Mouse (Mus musculus) embryonic stem cell, embryonic (primary cell): ENCODE data around the gene Tnfaip8l2.

Source experiments
- CTCF ChIA-PET, 4 experiments: fragments of 300-600 bp in 2 of 4; fragments of 350-600 bp in 2 of 4; sonication (Branson Sonifier 250); formaldehyde crosslinking; loops; one replicate each; lab custom pipeline; 2022; ENCODE audit warnings: inconsistent platforms in 2 of 4; lab: Charles Lee
- POLR2A ChIA-PET, 4 experiments: fragments of 300-600 bp in 2 of 4; fragments of 350-600 bp in 2 of 4; sonication (Branson Sonifier 250); formaldehyde crosslinking; loops; one replicate each; lab custom pipeline; 2022; ENCODE audit warnings: antibody characterized with exemption in 4 of 4, inconsistent platforms in 1 of 4; lab: Charles Lee

The Tnfaip8l2 gene

DNA sequence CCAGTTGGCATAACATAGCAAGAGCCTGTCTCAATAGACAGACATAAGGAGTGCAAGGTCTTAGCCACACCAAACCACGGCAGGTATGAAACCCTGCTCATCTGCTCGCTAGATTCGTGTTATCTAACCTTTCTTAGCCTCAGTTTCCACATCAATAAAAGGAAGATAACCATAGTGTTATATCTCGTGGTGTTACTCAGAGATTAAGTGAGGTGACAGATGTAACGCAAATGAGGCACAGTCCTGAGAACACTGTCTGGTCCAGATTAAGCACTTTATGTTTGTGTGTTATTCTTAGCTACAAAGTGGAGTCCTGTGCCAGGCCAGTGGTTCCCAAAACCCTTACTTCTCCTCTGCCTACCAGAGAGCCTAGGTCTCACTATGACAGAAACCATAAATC, 22.7 kb upstream of the Tnfaip8l2 start:
- ChIA-PET CTCF (interaction anchor here (0.6 to 2.9 kb wide), 11 partner anchors 9 to 146 kb away, joined by 3 to 16 read pairs (median 3); partner anchors contain the start of gene Gabpb2 (in 1 of the 4)), POLR2A (interaction anchor here in 3 of 4 experiments (0.6 to 7.5 kb wide), 29 partner anchors 8 to 1524 kb away, joined by 3 to 107 read pairs (median 4); partner anchors contain the start of genes Mllt11 (in 2 of the 3), Gm128 (in 1 of the 3), Pip5k1a (in 1 of the 3) and Psmd4 (in 1 of the 3))

- ChIA-PET CTCF (interaction anchor here (0.6 to 2.9 kb wide), 14 partner anchors 9 to 110 kb away, joined by 3 to 16 read pairs (median 4); partner anchors contain the start of genes Gabpb2 (in 1 of the 4) and Tnfaip8l2 (in 1 of the 4)), POLR2A (interaction anchor here in 3 of 4 experiments (0.6 to 7.5 kb wide), 30 partner anchors 9 to 191 kb away, joined by 3 to 107 read pairs (median 4); partner anchors contain the start of genes Mllt11 (in 2 of the 3), Gabpb2 (in 1 of the 3), Gm128 (in 1 of the 3) and Pip5k1a (in 1 of the 3))
Observed at GRCm38 (mm10) chr3:95164256-95164550, 22.0 kb upstream of the Tnfaip8l2 start.

DNA sequence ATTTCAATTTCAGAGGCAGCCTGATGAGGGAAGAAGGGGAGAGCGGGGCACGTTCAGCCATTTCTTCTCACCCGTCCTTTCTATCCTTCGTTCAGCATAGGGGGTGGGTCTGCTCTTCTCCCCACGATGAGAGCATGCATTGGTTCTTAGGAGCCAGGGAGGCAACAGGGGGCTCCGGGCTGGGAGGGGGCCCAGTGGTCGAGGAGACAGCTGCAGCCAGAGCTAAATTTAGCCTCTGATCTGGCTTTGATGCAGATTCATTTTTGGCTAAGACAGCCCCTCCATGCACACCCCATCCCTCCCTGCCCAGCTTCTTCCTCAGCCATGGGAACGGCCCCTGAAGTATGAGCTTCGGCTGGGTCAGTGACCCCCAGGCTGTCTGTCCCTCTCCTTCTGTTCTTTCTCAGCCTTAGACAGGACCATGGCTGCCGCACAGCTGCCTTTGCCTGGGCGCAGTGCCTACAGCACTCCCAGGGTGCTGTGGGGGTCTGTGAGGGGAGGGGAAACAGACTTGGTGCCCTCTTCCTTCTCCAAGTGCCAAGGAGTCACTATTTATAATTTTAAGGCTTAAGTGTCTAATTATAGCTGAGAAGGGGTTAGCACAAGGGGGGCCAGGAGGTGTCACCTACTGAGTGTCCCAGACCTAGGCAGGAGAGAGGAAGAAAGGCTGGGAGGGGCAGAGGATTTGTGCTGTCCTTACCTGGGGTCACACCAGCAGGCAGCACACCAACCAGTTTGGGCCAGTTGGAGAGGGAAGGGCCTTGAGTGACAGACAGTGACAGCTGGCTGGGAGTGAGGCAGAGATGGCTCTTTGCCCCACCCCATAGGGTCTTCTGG, 21.5 kb upstream of the Tnfaip8l2 start:
- CTCF ChIA-PET, result interaction anchor here (0.6 to 2.9 kb wide), 15 partner anchors 9 to 111 kb away, joined by 3 to 16 read pairs (median 5); partner anchors contain the start of genes Tnfaip8l2 (in 2 of the 4) and Gabpb2 (in 1 of the 4)
- POLR2A ChIA-PET, result interaction anchor here (0.6 to 7.5 kb wide), 35 partner anchors 8 to 147 kb away, joined by 3 to 107 read pairs (median 4); partner anchors contain the start of genes Mllt11 (in 2 of the 4), Cdc42se1 (in 1 of the 4), Gabpb2 (in 1 of the 4) and Gm128 (in 1 of the 4)

DNA sequence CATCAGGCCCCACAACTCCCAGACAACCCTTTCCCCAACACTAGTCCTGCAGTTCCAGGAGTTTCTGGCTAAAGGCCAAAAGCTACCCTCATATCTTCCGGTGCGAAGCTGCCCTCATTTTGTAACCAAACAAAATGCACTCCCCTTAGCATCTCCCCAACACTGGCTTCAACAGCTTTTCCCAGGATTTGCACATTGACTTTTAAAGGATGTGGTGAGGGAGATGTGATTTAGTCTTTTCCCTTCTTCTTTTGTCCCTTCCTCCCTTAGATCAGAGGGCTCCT, 20.1 kb upstream of the Tnfaip8l2 start:
- POLR2A ChIA-PET, result interaction anchor here (0.6 to 7.5 kb wide), 33 partner anchors 9 to 490 kb away, joined by 3 to 107 read pairs (median 5); partner anchors contain the start of genes Gabpb2 (in 2 of the 4), Mllt11 (in 2 of the 4), Zfp687 (in 2 of the 4) and Pi4kb (in 1 of the 4)
- CTCF ChIA-PET, result interaction anchor here (0.6 to 2.9 kb wide), 13 partner anchors 9 to 166 kb away, joined by 3 to 13 read pairs (median 3); partner anchors contain the start of genes Tnfaip8l2 (in 2 of the 4), Gabpb2 (in 1 of the 4) and Tmod4 (in 1 of the 4)

GRCm38 (mm10) chr3:95161618-95162344, 19.6 kb upstream of the Tnfaip8l2 start:
- ChIA-PET POLR2A (interaction anchor here (0.5 to 7.5 kb wide), 38 partner anchors 9 to 490 kb away, joined by 3 to 107 read pairs (median 5); partner anchors contain the start of genes Gabpb2 (in 2 of the 4), Zfp687 (in 2 of the 4), Mllt11 (in 1 of the 4) and Pi4kb (in 1 of the 4)), CTCF (interaction anchor here in 3 of 4 experiments (0.6 to 2.9 kb wide), 11 partner anchors 9 to 165 kb away, joined by 3 to 13 read pairs (median 3); partner anchors contain the start of genes Gabpb2 (in 1 of the 3), Tmod4 (in 1 of the 3) and Tnfaip8l2 (in 1 of the 3))

DNA sequence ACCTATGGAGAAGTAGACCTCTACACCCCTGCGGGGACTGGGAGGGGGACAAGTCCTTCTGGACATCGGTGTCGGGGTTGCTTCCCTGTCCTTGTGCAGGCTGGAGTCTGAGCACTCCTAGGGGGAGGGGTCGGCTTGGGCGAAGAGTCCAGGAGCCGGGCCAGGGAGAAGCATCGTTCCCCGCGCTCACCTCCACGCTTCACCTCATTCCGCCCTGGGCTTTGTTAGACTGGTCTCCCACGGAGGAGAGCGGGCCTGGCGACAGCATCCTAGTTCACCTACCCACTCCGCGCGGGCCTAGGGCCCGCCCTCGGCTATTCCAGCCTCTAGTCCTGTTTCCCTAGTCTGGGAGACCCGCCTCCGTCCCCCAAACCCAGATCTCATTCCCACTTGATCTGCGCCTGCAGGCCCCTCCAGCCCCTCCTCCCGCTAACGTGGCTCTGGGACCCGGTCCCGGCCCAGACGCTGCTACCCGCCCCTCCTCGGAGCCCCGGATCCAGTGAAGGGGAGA, 18.9 kb upstream of the Tnfaip8l2 start:
- CTCF ChIA-PET, result interaction anchor here in 3 of 4 experiments (1.1 to 2.9 kb wide), 9 partner anchors 9 to 108 kb away, joined by 3 to 8 read pairs (median 5); partner anchors contain the start of genes Gabpb2 (in 1 of the 3) and Tnfaip8l2 (in 1 of the 3)
- POLR2A ChIA-PET, result interaction anchor here (0.5 to 7.5 kb wide), 33 partner anchors 10 to 464 kb away, joined by 3 to 107 read pairs (median 4); partner anchors contain the start of genes Tnfaip8l2 (in 3 of the 4), Gabpb2 (in 2 of the 4), Ensa (in 1 of the 4) and Prune1 (in 1 of the 4)

DNA sequence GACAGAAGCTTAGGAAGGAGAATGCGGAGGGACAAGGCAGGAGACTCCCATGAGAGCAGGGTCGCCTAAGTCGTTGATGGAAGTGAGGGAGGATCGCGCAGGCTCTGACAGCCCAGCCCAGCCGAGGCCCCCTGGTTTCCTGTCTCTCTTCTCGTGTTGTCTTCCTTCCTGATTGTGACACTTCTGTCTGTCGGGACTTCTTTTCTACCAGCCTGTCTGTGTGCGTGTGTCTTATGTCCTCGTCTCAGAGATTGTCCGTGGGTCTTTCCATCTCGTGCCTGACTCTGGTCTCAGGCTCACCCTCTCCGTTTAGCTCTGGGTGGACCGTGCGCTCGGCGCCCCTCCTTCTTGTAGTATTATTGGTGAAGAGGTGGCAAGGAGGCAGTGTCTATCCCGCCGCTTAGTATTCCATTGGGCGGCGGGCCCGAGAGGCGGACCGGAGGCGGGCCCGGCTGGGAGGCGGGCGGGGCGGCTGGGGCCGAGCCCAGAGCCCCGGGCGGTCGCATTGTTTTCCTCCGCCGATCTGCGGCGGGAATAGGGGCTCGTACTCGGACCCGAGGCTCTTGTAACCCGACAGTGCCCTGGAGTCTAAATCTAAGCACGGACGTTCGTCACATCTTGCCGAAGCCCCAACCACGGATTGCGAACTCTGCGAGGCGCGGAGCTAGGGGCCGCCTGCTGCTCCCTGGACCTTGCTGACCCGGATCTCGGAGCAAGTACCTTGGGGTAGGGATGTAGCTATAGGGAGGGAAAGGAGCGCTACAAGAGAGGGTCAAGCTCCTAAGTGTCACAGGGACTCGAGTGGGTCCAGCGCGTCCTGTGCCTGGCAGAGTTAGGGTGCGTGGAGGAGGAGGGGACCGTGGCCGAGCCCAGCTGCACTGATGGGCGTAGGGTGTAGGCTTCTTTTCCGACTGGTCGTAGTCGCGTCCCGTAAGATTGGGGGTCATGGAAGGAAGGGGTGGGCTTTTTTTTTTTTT, 18.1 kb upstream of the Tnfaip8l2 start, which contains the start of gene Sema6c:
Gene Sema6c (plus strand): TSS at position 471 of the 977 bp plus-strand sequence.
- POLR2A ChIA-PET, result interaction anchor here in 3 of 4 experiments (0.6 to 7.5 kb wide), 44 partner anchors 8 to 464 kb away, joined by 3 to 107 read pairs (median 4); partner anchors contain the start of genes Tnfaip8l2 (in 3 of the 3), Gabpb2 (in 2 of the 3), Bnipl (in 1 of the 3) and Ensa (in 1 of the 3)

DNA sequence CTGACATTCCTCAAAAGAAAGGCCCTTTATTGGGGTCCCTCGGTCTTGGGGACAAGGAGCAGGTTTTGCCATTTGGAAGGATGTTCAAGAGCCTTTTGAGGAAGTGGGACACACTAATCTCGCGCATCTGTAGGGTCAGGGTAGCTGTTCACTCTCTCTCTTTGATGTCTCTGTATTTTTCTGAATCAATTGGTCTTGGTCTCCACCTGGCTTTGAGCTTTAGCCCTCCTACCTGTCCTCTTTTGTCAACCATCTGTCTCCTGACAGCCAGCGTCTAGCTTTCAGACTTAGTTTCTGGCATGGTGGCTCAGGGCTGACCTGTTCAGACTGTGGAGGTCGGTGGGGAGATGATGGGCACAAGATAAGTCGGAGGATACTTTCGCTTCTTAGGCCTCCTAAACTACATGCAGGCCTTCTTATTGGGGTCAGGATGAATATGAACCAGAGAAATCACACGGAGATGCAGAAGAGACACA, 17.4 kb upstream of the Tnfaip8l2 start:
- CTCF ChIA-PET, result interaction anchor here (0.6 to 2.1 kb wide), 11 partner anchors 9 to 151 kb away, joined by 3 to 13 read pairs (median 4); partner anchors contain the start of genes Gabpb2 (in 1 of the 4), Tmod4 (in 1 of the 4) and Tnfaip8l2 (in 1 of the 4)
- POLR2A ChIA-PET, result interaction anchor here in 3 of 4 experiments (0.6 to 7.5 kb wide), 37 partner anchors 9 to 465 kb away, joined by 3 to 107 read pairs (median 4); partner anchors contain the start of genes Tnfaip8l2 (in 3 of the 3), Bnipl (in 1 of the 3), Ensa (in 1 of the 3) and Gabpb2 (in 1 of the 3)

More for the DNA sequence above, 18.1 kb upstream of the Tnfaip8l2 start, which contains the start of gene Sema6c:
- CTCF ChIA-PET, result interaction anchor here (0.6 to 2.5 kb wide), 13 partner anchors 9 to 150 kb away, joined by 3 to 13 read pairs (median 4); partner anchors contain the start of genes Gabpb2 (in 1 of the 4), Tmod4 (in 1 of the 4) and Tnfaip8l2 (in 1 of the 4)

DNA sequence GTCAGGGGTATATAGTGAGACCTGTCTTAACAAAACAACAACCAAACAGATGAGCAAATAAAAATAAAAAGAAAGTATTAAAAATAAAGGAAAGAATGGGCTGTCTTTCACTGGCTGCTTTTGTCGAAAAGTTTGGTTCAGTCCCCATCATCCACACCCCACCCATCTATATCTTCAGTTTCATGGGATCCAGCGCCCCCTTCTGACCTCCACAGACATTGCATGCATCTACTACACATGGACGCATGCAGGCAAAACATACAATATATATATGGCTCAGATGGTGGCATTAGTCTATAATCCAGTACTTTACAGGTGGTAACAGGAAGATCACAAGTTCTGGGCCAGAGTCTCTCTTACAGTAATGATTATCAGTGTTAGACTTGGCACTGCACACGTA, 11.7 kb upstream of the Tnfaip8l2 start:
- POLR2A ChIA-PET, result interaction anchor here in 1 of 4 experiments (0.6 kb wide), 1 partner anchor 305 kb away, joined by 5 read pairs; no protein-coding TSS in a partner anchor
- CTCF ChIA-PET, result no interaction called here

DNA sequence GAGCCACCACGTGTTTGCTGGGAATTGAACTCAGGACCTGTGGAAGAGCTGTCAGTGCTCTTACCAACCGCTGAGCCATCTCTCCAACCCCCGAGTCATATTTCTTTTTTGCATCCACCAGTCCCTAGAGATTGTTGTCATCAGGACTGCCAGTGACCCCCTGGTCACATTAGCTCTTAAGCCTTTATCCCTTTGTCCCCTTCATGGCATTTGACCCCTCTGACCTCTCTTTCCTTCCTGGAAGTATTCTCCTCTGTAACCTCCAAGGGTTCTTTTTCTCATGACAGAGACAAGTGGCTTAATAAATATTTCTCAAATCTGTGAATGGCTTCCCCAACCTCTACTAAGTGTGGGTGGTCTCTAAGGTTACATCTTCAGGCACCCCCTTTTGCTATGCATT, 5.8 kb upstream of the Tnfaip8l2 start:
- CTCF ChIA-PET, result interaction anchor here in 1 of 4 experiments (0.5 to 1.0 kb wide), 2 partner anchors 23 to 156 kb away, joined by 3 to 4 read pairs; partner anchors contain the start of gene Tmod4
- POLR2A ChIA-PET, result interaction anchor here in 2 of 4 experiments (0.7 to 1.8 kb wide), 3 partner anchors 27 to 94 kb away, joined by 3 to 4 read pairs (median 4); partner anchors contain the start of gene Vps72 (in 1 of the 2)

DNA sequence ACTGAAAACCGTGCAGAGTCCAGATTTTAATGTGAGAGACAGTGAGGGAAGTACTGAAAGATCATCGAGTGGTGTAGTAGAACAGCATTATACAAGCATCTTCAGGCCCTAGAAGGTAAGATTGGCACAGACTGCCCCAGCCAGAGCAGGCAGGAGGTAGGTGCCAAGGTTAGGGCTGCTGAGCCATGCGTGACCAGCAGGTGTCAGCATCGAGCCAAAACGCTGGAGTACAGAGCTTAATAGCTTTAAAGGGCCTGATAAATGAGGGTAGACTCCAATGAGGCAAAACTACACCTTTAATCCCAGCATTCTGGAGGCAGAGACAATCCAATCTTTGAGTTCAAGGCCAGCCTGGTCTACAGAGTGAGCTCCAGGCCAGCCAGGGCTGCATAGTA, 454 bp upstream of the Tnfaip8l2 start:
- ChIA-PET POLR2A (interaction anchor here in 3 of 4 experiments (0.5 to 1.9 kb wide), 22 partner anchors 10 to 612 kb away, joined by 3 to 7 read pairs (median 4); partner anchors contain the start of genes Sema6c (in 2 of the 3), Gabpb2 (in 1 of the 3), Vps72 (in 1 of the 3) and Zfp687 (in 1 of the 3)), CTCF (interaction anchor here (0.5 to 2.0 kb wide), 54 partner anchors 9 to 446 kb away, joined by 3 to 13 read pairs (median 4); partner anchors contain the start of genes Sema6c (in 2 of the 4), Gabpb2 (in 1 of the 4), Gm128 (in 1 of the 4) and Golph3l (in 1 of the 4))

GRCm38 (mm10) chr3:95141474-95141873, 686 bp downstream of the Tnfaip8l2 start:
- POLR2A ChIA-PET, result interaction anchor here in 3 of 4 experiments (0.8 to 2.9 kb wide), 15 partner anchors 13 to 143 kb away, joined by 3 to 18 read pairs (median 5); partner anchors contain the start of genes Sema6c (in 3 of the 3), Gabpb2 (in 1 of the 3), Tmod4 (in 1 of the 3) and Vps72 (in 1 of the 3)
- CTCF ChIA-PET, result interaction anchor here in 3 of 4 experiments (1.1 to 2.0 kb wide), 6 partner anchors 11 to 75 kb away, joined by 3 to 10 read pairs (median 6); no protein-coding TSS in a partner anchor

GRCm38 (mm10) chr3:95140795-95141194, 1.4 kb downstream of the Tnfaip8l2 start:
- CTCF ChIA-PET, result interaction anchor here in 3 of 4 experiments (0.6 to 1.9 kb wide), 9 partner anchors 12 to 123 kb away, joined by 3 to 9 read pairs (median 4); partner anchors contain the start of genes Sema6c (in 1 of the 3), Tmod4 (in 1 of the 3) and Vps72 (in 1 of the 3)
- POLR2A ChIA-PET, result interaction anchor here in 2 of 4 experiments (0.5 to 2.9 kb wide), 33 partner anchors 11 to 170 kb away, joined by 3 to 18 read pairs (median 4); partner anchors contain the start of genes Gabpb2 (in 2 of the 2), Tmod4 (in 2 of the 2), Vps72 (in 2 of the 2) and Pip5k1a (in 1 of the 2)

- CTCF ChIA-PET, result interaction anchor here in 3 of 4 experiments (0.6 to 1.9 kb wide), 14 partner anchors 12 to 124 kb away, joined by 3 to 9 read pairs (median 4); partner anchors contain the start of genes Gabpb2 (in 1 of the 3), Sema6c (in 1 of the 3), Tmod4 (in 1 of the 3) and Vps72 (in 1 of the 3)
- POLR2A ChIA-PET, result interaction anchor here (0.5 to 2.9 kb wide), 48 partner anchors 11 to 171 kb away, joined by 3 to 18 read pairs (median 4); partner anchors contain the start of genes Pip5k1a (in 3 of the 4), Sema6c (in 3 of the 4), Gabpb2 (in 2 of the 4) and Tmod4 (in 2 of the 4)
Observed at GRCm38 (mm10) chr3:95140289-95140595, 1.9 kb downstream of the Tnfaip8l2 start.
